Mouse (Mus musculus): ENCODE data around the gene Dll4.

The Dll4 gene

DNA sequence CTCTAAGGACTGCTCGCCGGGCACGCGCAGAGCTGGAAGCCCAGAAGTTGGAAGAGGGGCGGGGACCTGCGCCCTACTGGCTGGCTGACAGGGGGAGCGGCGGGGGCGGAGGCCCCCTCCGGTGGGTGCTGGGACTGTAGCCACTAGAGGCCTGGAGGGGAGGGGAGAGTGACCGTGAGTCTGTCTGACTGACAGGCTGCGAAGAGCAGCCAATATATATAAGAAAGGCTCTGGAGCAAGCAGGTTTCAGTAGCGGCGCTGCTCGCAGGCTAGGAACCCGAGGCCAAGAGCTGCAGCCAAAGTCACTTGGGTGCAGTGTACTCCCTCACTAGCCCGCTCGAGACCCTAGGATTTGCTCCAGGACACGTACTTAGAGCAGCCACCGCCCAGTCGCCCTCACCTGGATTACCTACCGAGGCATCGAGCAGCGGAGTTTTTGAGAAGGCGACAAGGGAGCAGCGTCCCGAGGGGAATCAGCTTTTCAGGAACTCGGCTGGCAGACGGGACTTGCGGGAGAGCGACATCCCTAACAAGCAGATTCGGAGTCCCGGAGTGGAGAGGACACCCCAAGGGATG lies at the start of gene Dll4:
Gene Dll4 (plus strand): TSS at position 217 of the 576 bp plus-strand sequence.
- peak; percentile 86 for DNase-seq

DNA sequence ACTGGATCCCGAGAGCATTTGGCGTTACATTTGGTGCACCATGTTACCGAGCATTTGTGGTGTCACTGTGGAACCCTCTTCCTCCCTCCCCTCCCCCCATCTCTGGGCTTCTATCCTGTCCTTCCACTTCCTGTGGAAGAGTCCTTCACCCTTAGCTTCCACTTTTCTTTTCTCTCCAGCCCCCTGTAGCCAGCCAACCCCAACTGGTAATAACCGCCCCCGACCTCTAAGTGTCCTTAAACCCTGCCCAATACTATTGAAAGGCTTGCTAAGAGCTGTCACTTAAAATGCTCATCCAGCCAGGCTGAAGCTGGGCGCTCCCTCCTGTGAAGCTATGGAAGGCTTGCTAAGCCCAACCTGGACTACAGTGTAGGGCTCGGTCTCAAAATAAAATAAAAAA lies 48.7 kb upstream of the Dll4 start:
- DNase-seq: no peak

DNA sequence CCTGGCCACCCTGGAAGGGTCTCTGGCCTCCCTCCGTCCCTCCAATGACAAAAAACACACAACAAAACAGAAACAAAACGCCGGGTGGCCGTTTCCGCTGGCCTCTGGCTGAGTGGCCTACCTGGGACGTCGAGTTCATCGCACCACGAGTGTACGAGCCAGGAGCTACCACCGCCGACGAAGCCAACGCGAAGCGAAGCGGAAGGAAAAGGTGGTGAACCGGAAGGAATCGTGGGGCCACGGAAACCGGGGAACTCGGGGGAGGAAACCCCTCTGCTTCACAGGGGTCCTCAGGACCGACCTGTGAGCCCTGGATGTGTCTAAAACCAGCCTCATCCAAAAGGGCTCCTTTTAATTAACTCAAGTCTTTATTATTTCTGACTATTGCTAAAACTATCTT lies 47.8 kb upstream of the Dll4 start:
- no peak for DNase-seq

DNA sequence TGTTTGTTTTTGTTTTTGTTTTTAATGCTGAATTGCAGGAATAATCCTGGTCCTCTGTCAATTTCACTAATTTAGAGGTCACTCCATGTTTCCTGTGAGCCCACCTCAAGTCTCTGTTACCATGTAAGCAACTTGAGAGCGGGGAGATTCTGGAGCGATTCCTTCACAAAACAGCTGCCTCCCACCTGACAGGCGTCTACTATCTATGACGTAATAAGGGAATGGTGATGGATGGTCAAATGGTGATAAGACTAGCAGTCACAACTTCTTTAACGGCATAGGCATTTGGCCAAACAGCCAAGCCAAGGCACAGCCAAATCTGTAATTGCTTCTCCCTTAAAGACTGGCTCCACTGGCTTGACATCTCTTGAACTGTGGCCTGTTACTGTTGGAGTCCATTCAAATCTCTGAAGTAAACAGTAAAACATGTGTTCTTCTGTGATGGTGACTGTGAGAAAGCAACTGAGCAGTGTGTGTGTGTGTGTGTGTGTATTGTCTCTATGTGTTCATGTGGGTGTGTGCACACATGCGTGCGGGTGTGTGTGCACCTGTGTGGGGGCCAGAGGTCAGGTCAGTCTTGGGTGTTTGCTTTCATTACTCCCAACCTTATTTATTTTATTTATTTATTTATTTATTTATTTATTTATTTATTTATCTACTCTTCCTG lies 43.6 kb upstream of the Dll4 start:
- peak; percentile 33 for DNase-seq

DNA sequence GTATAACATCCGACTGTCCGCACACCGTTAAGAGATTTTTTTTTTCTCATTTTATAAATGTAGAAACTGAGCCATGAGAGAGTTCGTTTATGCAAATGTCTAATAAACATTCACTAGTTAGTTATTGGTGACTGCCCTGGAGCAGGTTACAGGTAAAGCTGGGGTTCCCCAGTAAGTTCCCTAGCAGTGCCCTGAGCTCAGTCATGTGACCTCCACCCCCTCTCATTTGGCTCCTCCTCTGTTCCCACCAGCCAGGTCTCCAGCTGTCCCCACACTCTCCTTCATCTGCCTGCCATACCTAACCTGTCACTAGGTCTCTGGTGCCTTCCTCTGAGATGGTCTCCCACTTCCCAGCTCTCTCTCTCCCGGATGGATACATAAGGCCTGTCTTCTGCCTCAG lies 38.2 kb upstream of the Dll4 start:
- DNase-seq: no peak

DNA sequence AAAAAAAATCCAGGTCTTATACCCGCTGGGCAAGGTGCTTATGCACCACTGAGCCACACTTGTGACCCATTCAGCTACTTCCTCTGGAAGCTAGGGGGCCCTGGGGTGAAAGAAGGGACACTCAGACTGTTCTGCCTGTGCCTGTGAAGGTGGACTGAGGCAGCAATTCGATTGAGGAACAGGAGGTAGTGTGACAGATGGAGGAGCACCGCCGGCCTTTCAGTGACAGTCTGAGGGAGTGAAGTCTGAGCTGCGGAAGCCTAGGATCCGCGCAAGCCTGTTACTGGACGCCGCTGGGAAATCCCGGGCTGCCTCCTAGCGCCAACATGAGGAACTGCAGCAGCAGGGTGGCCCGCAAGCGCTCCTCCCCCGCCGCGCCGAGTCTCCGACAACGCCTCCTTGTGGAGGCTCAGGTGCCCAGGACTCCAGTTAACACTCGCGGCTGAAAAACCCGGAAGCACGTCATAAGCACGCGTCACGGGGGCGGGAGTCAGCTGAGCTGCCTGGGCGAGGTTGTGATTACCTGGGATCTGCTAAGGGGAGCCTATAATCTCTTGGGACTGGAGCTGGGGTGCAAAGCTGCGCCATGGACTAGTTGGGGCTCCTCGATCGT lies 37.2 kb upstream of the Dll4 start, which contains the start of gene Vps18:
Gene Vps18 (plus strand): TSS at position 471 of the 613 bp plus-strand sequence.
- peak; percentile 99 for DNase-seq

DNA sequence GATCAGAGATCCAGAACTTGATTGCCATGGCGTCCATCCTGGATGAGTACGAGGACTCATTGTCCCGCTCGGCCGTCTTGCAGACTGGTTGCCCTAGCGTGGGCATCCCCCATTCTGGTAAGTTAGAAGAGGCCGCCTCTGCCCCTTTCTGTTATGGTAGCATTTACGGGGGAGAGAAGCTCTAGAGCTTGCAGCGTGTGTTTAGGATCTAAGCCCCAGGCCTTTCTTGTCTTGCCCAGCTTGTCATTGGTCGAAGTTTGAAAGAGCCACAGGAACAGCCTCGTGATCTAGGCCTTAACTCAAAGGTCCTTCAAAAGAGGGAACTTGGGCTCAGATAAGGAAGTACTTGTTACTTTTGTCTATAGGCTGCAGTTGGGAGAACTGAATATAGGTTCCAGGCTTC lies 36.6 kb upstream of the Dll4 start:
- no peak for DNase-seq

DNA sequence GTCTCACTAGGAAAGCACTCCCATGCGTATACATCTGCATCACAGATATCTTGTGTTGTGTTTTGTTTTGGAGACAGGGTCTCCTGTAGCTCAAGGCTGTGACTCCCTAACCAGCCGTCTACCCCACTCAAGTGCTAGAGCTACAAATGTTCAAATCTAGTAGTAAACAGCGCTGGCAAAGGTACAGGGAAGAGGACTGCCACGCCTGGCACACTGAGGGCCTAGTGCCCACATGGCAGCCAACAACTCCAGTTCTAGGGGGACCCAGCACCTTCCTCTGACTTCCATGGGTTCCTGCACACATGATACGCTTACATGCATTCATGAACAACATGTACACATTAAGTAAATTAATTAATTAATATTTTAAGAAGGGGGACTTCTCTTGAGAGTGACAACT lies 33.3 kb upstream of the Dll4 start:
- no peak for DNase-seq

DNA sequence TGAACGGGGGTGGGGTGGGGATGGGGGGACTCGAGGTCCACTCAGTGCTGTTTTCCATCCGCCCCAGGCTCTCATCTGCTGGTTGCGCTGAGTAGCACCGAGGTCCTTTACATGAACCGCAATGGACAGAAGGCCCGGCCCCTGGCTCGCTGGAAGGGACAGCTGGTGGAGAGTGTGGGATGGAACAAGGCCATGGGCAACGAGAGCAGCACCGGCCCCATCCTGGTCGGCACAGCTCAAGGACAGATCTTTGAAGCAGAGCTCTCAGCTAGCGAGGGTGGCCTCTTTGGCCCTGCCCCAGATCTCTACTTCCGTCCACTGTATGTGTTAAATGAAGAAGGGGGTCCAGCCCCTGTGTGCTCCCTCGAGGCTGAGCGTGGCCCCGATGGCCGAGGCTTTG lies 32.7 kb upstream of the Dll4 start:
- no peak for DNase-seq

DNA sequence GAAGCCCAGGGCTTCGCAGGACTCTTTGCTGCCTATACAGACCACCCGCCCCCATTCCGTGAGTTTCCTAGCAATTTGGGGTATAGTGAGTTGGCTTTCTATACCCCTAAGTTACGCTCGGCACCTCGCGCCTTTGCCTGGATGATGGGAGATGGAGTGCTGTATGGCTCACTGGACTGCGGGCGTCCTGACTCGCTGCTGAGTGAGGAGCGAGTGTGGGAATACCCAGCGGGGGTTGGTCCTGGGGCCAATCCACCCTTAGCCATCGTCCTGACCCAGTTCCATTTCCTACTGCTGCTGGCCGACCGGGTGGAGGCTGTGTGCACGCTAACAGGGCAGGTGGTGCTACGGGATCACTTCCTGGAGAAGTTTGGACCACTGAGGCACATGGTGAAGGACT lies 32.3 kb upstream of the Dll4 start:
- DNase-seq: no peak

DNA sequence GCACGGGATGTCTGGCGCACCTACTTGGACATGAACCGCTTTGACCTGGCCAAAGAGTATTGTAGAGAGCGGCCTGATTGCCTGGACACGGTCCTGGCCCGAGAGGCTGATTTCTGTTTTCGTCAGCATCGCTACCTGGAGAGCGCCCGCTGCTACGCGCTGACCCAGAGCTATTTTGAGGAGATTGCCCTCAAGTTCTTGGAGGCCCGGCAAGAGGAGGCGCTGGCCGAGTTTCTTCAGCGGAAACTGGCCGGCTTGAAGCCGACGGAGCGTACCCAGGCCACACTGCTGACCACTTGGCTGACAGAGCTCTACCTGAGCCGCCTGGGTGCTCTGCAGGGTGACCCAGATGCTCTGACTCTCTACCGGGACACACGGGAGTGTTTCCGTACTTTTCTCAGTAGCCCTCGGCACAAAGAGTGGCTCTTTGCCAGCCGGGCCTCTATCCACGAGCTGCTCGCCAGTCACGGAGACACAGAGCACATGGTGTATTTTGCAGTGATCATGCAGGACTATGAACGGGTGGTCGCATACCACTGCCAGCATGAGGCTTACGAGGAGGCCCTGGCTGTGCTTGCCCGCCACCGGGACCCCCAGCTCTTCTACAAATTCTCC lies 31.7 kb upstream of the Dll4 start:
- DNase-seq: no peak

DNA sequence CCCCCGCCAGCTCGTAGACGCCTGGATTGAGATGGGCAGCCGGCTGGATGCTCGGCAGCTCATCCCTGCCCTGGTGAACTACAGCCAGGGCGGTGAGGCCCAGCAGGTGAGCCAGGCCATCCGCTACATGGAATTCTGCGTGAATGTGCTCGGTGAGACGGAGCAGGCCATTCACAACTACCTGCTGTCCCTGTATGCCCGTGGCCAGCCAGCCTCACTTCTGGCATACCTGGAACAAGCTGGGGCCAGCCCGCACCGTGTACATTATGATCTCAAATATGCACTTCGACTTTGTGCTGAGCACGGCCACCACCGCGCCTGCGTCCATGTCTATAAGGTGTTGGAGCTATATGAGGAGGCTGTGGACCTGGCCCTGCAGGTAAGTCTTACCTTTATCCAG lies 31.2 kb upstream of the Dll4 start:
- no peak for DNase-seq

DNA sequence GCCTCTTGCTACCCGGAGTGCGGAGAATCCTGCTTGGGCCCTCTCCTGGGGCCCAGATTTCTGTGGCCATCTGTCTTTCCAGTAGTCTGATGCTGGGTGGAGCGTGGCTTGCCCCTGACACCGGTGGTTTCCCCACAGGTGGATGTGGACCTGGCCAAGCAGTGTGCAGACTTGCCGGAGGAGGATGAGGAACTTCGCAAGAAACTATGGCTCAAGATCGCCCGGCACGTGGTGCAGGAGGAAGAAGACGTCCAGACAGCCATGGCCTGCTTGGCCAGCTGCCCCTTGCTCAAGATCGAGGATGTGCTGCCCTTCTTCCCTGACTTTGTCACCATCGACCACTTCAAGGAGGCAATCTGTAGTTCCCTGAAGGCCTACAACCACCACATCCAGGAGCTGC lies 28.8 kb upstream of the Dll4 start:
- no peak for DNase-seq

DNA sequence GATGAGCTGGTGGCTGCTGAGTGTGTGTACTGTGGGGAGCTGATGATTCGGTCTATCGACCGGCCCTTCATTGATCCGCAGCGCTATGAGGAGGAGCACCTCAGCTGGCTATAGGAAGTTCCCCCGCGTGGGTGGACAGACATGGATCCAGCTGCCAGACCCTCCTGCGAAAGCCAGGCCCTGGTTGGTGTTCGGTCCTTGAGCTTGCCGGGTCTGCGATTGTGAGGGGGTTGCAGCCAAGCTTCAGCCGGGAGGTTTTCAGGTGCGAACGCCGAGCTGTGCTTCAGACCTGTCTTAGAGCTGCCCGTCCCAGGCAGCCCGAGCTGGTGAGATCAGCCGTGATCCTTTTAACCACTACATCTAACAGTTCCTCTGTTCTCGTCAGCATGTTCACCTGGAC lies 28.1 kb upstream of the Dll4 start:
- no peak for DNase-seq

DNA sequence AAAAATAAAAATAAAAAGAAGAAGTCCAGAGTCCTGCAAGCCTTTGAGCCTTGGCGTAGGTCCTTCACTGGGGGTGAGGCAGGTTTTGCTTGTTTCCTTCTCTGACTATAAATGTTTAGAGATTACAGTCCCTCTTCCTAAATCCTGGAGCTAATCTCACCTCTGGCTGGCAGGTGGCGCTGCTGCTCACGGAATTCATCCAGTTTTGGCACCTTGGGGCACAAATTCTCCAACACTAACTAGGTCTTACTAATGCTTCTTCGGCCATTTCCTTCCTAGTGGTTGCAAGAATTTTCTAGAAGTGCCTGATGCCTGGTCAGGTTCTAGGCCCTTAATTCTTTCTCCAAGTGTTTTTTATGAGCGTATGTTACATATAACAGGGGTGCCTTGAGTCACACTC lies 27.3 kb upstream of the Dll4 start:
- DNase-seq: peak; percentile 83

DNA sequence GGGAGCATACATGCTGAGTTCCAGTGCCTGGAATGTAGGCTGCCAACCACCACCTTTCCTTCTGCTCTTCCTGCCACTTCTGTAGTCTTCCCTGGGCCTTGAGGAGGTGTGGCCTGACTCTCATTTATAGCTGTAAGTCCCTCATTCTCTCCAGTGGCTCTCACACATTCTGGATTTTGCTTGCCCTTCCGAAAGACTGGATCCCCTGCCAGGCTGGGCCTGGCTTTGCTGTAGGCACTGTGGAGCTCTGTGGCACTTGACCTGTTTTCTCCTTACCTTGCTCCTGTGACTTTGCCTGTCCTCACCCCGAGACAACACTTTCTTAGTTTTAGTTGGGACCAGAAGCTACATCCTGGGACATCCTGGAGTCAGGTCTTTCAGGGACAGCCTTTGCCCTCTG lies 26.7 kb upstream of the Dll4 start:
- no peak for DNase-seq

DNA sequence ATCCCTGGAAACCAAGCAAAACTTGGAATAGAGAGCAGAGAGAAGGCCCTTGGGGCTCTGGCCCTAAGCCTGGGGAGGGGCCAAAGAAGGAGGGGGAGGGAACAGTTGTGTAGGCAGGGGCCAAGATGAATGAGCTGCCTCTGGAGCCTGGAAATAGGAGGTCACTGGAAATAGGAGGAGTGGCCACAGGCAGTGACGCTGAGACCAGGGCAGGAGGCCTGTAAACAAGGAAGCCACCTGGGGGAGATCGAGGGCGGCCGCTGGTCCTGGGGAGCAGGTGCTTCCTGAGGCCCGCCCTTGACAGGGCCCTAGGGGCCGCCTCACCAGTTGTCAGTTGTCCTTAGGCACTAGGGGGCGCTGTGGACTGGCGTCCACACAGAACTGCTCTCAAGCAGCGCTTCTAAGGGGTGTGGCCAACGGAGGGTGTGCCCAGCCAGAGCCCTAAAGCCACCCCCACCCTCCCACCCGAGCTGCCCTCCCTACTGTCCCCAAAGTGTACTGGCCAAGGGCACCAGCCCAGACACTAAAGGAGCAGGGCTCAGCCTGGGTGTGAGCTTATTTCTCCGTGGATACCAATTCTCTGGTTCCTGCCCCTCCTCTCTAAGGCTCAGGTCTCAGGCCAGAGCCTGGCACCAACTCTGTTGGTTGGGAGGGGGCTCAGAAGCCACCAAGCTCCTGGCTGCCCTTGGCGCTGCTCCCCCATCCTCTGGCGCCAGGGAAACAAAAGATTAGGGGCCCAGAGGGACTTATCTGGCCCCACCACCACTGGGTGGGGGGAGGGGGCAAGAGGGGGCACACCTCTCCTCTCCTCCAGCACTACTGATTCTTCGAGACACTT lies 25.4 kb upstream of the Dll4 start:
- DNase-seq: peak; percentile 96

DNA sequence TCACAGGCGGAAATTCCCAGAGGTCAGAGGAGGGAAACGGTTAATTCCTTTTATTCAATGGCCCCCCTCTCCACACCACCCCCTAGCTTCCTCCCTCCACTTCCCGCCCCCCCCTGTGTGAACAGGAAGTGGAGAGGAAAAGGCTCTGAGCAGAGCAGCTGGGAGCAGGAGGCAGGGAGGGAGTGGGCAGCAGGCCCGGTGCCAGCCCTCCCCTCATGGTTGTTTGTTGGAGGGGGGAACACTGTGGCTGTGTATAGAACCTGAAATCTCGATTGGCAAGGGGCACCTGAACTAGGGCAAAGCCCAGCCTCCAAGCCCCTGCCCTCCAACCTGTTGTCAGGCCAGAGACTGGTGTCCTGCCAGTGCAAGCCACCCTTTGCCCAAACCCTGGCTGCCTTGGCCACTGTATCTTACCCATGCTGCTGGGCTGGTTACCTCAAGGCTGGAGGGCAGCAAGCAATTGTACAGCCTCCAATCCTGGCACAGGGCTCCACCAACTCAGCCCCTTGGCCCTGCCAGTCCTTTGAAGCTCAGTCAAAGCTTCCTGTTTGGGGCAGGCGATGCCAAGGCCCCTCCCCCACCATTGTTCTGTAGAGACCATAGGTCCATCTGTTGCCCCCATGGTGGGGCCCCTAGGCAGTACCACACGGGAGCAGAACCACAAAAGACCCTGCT lies 24.6 kb upstream of the Dll4 start:
- DNase-seq: peak; percentile 82

DNA sequence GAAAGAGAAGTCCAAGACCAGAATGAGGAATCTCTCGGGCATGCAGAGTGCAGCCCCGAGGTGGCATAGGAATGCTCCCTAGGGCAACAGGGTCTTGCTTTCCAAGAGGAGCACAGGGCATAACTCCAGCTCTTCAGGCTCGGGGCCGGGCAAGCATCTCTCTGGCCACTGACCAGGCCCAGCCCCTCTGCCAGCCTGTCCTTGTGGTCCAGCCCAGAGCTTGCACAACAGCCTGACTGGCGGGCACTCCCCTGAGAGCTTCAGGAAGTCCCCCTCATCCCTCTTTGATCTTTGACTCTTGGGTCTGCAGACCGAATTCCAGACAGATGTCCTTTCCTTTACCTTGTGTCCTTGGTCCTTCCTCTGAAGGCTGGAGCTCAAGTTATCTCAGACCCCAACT lies 22.7 kb upstream of the Dll4 start:
- peak; percentile 28 for DNase-seq

DNA sequence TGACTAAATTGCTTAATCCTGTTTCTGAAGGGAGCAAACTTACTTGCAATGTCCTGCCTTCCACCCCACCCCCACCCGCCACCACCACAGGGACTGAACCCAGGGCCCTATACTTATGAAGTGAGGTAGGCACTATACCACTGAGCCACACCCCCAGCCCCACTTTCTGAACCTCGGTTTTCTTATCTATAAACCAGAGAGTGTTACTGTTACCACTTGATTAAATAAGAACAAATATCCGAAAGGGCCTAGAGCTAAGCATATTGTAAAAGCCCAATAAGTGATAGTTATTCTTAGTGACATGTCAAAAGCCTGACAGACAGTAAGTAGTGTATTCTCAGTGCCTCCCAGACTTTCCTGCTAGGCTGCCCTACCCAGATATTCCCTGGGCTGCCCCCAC lies 21.2 kb upstream of the Dll4 start:
- no peak for DNase-seq

DNA sequence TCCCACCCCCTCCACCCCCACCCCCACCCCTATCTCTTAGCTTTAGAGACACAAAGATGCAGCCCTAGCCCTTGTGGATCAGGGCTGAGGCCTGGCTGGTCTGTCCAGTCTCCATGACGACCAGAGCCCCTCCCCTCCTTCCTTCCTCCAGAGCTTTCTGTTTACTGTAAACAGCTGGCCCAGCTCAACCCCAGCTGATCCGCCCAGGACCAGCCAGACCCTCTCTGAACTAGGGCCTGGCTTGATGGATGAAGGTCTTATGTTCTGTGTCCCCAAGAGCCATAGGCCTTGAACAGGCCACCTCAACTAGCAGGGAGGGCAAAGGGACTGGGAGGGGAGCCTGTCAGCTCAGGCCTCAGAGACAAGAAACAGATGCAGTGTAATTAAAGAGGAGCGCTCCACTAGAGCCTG lies 20.8 kb upstream of the Dll4 start:
- peak; percentile 92 for DNase-seq

DNA sequence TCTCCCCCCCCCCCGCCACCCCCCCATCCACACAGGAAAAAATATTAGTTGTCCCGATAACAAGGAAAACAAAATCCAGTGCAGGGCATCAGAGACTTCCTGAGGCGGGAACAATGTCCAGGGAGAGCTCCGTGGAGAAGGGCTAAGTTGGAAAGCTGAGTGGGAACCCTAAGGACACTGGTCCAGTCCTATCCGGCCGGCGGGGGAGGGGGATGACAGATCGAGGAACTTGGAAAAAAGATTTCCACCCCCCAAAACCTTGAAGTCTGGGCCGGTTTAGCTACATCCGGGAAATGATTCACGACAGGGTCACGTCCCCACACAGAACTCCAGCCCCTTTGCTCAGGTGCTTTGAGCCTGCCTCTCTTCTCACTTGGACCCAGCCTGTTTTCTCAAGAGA lies 14.0 kb upstream of the Dll4 start:
- peak; percentile 86 for DNase-seq
